Mouse (Mus musculus) 3T3-L1 (cell line): ENCODE results near the gene Hivep3.

Experiments
- DNase-seq: peaks from one replicate; pipeline ENCODE4 v3.0.0-alpha.2; 2015; ENCODE audit warnings: low read depth, low spot score

Hivep3 gene

GRCm38 (mm10) chr4:119871441-119871840 is 137.9 kb downstream of the Hivep3 start:
- DNase-seq, result no peak

DNA sequence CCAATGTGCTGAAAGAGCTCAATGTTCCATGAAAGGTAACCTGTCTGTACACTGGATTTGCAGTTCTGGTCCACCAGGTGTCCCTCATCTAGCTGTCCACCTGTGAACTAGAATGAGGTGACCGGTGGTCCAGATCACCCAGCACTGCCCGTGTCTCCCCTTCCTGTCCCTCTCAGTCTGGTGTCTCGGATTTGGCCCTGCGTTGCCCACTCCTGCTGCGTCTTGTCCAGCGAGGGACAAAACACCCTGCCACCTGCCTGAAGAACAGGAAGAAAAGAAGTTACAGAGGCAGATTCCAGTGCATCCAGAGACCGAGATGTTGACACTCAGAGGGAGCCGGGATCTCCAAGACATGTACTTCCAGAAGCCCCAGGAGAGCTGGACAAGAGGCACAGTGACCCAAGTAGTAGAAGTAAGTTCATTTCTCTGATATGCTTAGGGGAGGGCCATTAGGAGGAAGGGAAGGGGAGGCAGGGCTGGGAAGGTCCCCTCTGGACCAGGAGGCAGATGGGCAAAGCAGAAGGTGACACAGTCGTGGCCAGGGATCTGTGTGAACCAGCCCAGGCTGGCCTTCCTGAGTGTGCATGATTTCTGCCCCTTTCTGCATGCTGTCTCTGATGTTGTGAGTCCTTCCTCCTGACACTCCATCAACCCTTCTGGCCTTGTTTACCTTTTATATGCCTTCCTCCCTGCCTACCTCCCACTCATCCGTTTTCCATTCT is 138.4 kb downstream of the Hivep3 start:
- no peak for DNase-seq

- DNase-seq, result no peak
Observed at GRCm38 (mm10) chr4:119873935-119874334, 140.4 kb downstream of the Hivep3 start.

DNA sequence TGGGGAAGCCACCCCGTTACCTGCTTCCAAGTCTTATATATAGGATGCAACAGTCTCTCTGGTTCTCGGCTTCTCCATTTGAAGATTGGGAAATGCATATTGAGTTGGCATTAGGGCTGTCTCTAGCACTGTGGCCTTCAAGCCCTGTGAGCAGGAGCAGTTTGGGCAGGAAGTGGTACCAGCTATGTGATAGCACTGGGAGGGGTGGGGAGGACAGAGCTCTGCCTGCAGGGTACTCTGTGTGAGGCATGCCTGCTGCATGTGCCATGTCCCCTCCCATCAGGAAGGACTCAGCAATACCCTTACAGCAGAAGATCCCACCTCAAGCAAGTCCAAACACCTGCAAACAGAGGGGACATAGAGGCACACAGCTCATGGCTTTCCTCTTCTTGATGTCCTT is 142.0 kb downstream of the Hivep3 start:
- DNase-seq, result no peak

- DNase-seq, result no peak
Observed at GRCm38 (mm10) chr4:119876535-119877160, 143.1 kb downstream of the Hivep3 start.

GRCm38 (mm10) chr4:119878218-119878617 is 144.6 kb downstream of the Hivep3 start:
- no peak for DNase-seq

DNA sequence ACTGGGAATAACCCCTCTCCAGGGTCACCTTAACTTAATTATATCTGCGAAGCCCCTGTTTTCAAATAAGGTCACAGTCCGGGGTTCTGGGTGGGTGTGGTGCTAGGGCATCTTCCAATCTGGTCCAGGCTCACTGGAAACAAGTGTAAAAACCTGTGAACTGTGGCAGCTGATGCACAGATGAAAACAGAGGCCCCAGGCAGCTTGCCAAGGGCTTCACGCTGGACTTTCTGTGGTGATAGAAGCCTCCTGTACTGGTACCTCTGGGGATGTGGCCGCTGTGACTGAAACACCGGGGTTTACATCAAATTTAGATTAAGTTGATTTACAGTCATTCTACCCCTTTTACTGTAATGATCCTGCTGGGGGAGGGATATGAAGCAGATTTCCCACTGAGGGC is 146.1 kb downstream of the Hivep3 start:
- DNase-seq, result no peak

DNA sequence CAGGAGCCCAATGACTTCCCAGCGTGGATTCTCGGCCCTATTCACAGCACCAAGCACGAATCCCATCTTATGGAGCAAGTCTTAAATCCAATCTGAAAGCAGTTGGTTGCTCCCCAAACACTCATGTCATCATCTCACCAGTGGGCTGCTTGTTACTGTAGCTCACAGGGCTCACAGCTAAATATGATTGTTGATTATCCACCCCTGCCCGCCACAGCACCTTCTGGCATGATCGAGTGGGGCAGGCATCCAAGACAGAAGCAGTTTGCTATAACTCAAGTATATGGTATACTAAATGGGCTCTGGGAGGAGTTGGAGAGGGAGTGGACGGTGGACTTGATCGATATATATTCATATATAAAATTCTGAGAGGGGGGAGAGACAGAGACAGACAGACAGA is 146.7 kb downstream of the Hivep3 start:
- no peak for DNase-seq

DNA sequence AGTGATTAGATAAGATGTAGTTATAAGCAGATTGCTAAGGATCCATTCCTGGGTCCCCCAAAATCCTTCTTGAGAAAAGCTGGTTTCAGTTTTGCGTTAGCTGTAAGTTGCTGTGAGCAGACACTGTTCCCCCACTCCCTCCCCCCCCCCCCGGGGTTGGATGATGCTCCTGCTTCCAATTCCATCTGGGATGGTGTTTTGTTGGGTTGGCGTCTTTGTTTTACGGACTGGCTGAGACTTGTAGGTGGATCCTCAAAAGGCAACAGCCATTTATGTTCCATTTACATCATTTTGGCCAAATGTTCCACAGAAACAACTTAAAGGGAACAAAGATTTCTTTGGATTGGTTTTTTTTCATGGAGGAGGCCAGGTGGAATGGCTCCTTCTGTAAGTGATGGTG is 147.7 kb downstream of the Hivep3 start:
- no peak for DNase-seq

DNA sequence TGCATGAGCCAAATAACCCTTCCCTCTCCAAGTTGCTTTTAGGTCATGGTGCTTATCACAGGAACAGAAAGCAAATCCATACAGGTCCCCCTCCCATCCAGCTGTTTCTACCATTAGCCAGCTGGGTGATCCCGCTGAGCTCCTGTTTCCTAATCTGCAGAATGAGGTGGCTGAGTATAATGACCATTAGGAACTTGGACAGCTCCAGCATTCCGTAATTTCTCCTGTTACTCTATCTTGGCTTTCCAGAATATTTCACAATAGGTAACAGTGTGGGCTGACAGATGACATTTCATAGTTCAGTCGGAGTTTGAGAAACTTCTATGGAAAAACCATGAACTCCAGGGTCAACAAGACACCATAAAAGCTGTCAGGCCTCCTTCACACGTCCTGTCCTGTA is 148.8 kb downstream of the Hivep3 start:
- DNase-seq, result peak; percentile 10

- no peak for DNase-seq
Observed at GRCm38 (mm10) chr4:119882814-119883213, 149.2 kb downstream of the Hivep3 start.

DNA sequence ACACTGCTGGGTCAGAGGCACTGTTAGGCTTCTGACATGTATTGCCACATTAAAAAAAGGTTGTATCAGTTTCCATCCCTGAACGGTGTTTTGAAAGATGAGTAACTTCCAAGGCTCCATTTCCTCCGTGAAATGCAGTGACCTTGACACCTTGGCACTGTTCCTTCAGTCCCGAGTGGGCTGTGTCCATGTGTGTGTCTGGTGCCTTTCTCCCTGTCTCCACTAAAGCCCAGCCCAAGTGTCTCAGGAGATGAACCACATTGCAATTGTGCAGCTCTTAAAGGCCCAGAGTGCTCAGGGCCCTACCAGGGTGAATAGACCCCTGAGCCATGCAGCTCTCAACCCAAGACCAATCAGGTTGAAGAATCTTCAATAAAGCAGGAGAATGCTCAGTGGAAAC is 153.0 kb downstream of the Hivep3 start:
- DNase-seq, result no peak

DNA sequence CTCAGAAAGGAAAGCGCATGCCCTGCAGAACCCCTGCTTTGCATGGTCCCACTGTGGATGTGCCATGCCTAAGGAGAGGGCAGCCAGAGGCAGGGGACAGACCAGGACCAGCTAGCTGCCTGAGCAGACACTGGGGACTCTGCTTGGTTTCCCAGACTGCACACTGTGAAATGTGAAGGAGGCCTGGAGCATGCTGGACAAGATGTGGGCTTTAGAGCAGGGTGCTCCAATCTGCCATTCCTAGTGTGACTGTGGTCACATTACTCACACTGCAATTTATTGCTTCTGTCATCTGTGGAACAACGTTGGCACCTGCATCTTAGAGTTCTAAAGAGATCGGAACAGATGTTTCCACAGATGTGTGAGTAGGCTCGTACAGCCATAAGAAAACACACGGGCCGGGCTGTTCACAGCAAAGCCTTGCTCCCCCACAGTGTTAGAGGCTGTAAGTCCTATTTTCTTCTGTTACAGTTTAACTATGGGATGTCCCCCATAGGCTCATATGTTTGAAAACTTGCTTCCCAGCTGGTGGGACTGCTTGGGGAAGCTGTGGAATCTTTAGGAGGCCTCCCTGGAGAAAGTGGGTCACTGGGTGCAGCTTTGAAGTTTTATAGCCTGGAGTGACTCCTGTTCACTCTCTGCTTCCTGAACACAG is 154.1 kb downstream of the Hivep3 start:
- DNase-seq, result peak; percentile 43

DNA sequence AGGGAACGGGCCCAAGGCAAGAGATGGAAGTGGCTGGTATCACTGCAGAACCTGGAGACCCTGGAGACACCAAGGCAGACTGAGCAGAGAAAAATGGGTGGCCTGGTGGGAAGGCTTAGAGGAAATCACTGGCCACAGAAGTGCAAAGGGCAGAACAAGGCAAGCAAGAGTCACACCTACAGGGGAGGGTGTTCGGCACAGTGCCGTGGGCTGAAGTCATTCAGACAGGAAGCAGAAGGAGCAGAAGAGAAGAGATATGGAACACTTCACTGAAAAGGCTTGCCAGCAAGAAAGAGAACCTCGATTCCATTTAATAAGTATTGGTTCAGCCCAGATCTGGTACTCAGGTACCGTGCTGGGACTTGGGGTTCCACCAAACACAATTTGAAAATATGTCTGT is 156.2 kb downstream of the Hivep3 start:
- no peak for DNase-seq

DNA sequence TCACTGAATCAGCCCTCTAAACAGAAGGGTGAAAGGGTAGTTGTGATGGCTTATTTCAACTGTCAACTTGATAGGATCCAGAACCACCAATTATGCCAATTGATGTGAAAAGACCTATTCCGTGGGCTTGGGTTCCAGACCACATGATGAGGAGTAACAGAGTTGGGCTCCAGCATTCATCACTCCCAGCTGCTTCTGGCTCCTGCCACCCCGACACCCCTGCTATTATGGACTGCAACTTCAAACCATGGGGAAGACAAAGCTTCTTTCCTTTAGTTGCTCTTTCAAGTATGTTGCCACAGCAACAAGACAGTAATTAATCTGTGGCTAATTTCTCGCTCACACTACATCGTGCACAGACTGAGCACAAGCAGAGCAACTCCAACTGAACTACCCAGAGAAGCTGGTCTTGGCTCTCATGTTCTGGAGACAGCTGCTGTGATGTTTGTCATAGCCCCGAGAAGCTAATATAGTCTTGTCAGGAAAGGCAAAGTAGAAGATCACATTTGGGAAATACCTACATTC is 159.7 kb downstream of the Hivep3 start:
- no peak for DNase-seq

DNA sequence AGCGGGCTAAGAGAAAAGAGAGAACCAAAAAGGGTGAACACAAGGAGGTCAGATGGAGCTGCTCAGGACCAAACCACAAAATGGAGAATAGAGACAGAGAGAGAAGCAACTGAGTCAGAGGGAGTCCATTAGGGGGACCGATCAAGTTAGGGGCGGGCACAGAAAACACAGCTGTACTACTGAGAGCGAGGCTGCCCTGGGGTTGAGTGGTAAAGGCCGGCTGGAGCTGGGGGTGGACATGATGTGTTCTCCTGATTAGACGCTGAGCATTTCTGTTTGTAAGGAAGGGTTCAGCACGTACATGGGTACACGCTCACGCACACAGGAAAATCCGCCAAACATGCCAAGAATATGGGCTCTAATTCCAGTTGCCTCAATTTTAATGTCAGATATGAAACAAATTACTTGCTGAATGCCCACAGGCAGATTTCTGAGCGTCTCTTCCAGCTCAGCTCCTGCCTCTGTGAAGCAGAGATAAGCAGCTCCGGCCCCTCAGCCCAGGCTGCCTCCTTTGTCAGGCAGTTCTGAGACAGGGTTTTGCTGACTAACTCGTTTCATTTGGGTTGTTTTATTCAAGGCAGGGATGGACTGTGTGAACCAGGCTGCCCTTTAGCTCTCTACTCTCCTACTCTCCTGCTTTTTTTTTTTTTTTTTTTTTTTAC is 161.3 kb downstream of the Hivep3 start:
- DNase-seq, result no peak

DNA sequence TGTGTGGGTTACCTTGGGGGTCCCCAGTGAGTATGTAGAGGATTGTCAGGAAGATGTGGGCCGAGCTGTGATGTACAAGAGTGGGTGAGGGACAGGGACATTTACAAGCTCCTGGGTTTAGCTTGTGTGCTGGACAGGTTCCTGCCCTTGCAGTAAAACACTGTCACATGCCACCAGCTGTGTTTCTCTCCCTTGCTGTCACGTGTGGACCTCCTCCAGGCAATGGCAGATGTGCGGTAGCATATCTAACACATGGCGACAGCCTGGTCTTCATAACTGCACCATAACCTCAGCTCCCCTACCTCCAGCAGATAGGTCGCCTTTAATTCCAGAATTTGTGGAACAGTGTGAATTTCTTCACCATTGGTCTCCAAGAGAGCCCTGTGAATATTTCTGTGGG is 161.9 kb downstream of the Hivep3 start:
- no peak for DNase-seq

DNA sequence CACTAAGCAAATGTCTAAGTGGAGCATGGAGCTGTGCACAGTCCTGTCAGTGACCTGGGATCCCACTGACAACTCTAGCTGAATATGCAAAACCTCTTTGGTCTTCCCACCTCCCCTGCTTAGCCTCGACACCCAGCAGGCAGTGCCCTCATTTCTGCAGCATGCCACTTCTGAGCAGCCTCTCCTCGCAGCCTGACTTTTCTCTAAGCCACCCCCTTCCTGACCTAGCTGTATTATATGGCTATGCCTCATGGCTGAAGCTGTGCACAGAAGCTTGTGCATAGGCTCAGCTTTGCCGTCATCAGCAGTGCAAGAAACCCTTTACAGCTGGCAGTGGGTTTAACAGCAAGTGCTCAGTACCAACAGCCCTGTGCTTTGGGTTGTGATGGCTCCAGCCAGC is 163.0 kb downstream of the Hivep3 start:
- DNase-seq, result no peak

- DNase-seq, result peak; percentile 44
Observed at GRCm38 (mm10) chr4:119897054-119897855, 163.7 kb downstream of the Hivep3 start.

DNA sequence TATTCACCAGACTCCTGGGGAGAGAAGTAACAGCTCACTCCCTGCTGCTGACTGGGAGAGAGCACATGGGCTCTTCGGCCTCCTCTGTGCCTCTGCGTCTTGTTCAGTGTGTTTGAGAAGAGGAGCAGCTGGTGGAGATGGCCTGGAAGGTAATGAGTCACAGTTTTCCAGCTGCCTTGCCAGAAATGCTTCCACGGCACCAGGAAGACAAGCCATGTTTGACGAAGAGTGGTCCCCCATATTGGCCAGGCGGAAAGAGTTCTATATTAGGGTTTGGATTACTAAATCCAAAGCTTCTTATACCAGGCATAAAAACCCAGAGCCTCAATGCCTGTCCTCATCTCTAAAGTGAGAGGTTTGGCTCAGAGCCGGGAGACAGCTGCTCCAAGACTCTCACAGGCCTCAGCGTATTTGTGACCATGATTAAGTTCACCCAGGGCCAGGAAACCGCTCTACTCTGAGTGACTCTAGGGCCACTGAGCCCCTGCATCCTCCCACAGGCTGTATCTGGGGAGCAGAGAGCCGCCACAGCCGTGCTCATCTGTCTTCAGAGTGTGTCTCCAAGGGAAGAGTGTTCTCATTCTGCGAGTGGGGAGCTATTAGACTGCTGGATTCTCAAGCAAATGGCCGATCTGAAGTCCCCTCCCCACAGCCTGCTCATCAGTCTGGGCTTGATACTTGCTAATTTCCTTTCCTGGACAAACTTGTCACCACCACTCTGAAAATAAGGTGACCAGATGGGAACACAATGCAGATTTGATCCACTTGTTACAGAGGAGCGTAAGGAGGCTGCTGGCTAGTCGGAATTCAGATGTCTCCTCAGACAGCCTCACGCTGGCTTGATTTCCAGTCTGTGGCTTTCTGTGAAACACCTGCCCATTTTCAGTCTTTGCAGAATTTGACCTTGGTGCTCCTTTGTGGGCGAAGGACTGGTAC is 168.2 kb downstream of the Hivep3 start:
- no peak for DNase-seq
